ENCODE assay signal across 12 mouse cellular contexts in genomic region chr16:42910716-42911115, GRCm38 (mm10). TPM values are rescaled to one million over a fixed set of nuclear protein-coding genes. Genes with fewer than 3 reads are reported as not detected.
DNase-seq lines count a peak whose midpoint lies in the region; ATAC-seq lines count a peak whose summit lies in the region.
"Had no signal": no experiment of that assay in that cellular context is flagged by ENCODE, and none has a peak within 500 bp of the region (broad histone marks: within the 10 kb centered on the region; RNA-seq: fewer than 3 reads in every experiment).

No protein-coding gene starts in this region.

- DNase-seq in adrenal gland, adult 2 months = peak; percentile 37
- DNase-seq in adrenal gland, postnatal 14 days = no peak
- DNase-seq in left cerebral cortex, postnatal 4 days = peak; percentile 24
- no peak for DNase-seq in left cerebral cortex, adult 11 months (ENCODE audit: low spot score)
- peak; percentile 6 for DNase-seq in mesoderm, embryonic 11.5 days (ENCODE audit: low read depth, low spot score)
- no peak for DNase-seq in right cerebral cortex, adult 18-20 months
- DNase-seq in thymus, adult 18-20 months = no peak

- H3K27ac ChIP-seq in heart, embryonic 14.5 days (replicated peaks in 1 of 2; ENCODE audit: control insufficient read depth in 1 of 2, insufficient read depth in 1 of 2, low read depth in 2 of 2, low read length in 2 of 2) = peak overlapping the region; percentile 68; a peak in 3 of 4 replicates
- H3K27ac ChIP-seq: embryonic facial prominence, embryonic 13.5 days; limb, embryonic 13.5 days had no signal

- no peak overlapping the region for H3K9ac ChIP-seq in heart, embryonic 14.5 days (ENCODE audit: low read length)
- H3K9ac ChIP-seq: embryonic facial prominence, embryonic 13.5 days; limb, embryonic 13.5 days had no signal

- WGBS in heart, embryonic 14.5 days = 13% methylated on average over 3 of the region's 3 CpGs

- no peaks in the 10 kb centered on the region for H3K36me3 ChIP-seq in heart, embryonic 14.5 days (ENCODE audit: control insufficient read depth, insufficient read depth, low read length)
- H3K36me3 ChIP-seq: embryonic facial prominence, embryonic 13.5 days; limb, embryonic 13.5 days had no signal

- H3K4me3 ChIP-seq in heart, embryonic 14.5 days (ENCODE audit: control insufficient read depth in 1 of 2, insufficient read depth in 1 of 2, low read depth in 1 of 2, low read length in 2 of 2) = no peak overlapping the region
- H3K4me3 ChIP-seq: embryonic facial prominence, embryonic 13.5 days; limb, embryonic 13.5 days had no signal

- H3K4me1 ChIP-seq in heart, embryonic 14.5 days (ENCODE audit: control insufficient read depth in 2 of 2, insufficient read depth in 2 of 2, low read length in 2 of 2) = peaks cover 3 to 10% of the 10 kb centered on the region in 2 experiments

- H3K9me3 ChIP-seq in heart, embryonic 14.5 days (ENCODE audit: control insufficient read depth, low read length) = no peaks in the 10 kb centered on the region
- H3K9me3 ChIP-seq: embryonic facial prominence, embryonic 13.5 days; limb, embryonic 13.5 days had no signal

- peak; percentile 68; the same call in 1 of the 2 replicates for ATAC-seq in heart, embryonic 14.5 days (ENCODE audit: insufficient number of reproducible peaks, insufficient read depth, low FRiP score, low read depth)
- ATAC-seq: inflammation-experienced regulatory T-cells, adult 6 months had no signal

- intact Hi-C loops in left cerebral cortex, postnatal 4 days (cut with DNase I) = loop anchor here (10.0 kb wide), 1 partner anchor 736 kb away; no protein-coding TSS in a partner anchor

- H3K27me3 ChIP-seq in heart, embryonic 14.5 days (ENCODE audit: control insufficient read depth, insufficient read depth, low read length) = no peaks in the 10 kb centered on the region
- H3K27me3 ChIP-seq: embryonic facial prominence, embryonic 13.5 days; limb, embryonic 13.5 days had no signal

- no peak overlapping the region for H3K4me2 ChIP-seq in heart, embryonic 14.5 days (ENCODE audit: low read length)
- H3K4me2 ChIP-seq: midbrain, embryonic 11.5 days had no signal

RNA-seq across cellular contexts. Expression of gene Zbtb20, which starts 35.0 kb away (rescaled TPM):
- 100 to 1,000 TPM; 113 to 128 TPM for total RNA-seq in adrenal gland, adult 2 months (2021)
- 52.1 and 52.9 TPM in 2 replicates for polyA plus RNA-seq in adrenal gland, adult 2 months (2012; rRNA removed)
- 143 and 147 TPM in 2 replicates for total RNA-seq in adrenal gland, postnatal 14 days (2021)
- total RNA-seq in left cerebral cortex, postnatal 4 days (2021) = 10 to 100 TPM; 93.5 to 99.9 TPM
- 49.4 and 50.3 TPM in 2 replicates for polyA plus RNA-seq in heart, embryonic 14.5 days (2014; fragmentation: Nextera tagmentation; extraction: Ambion mirVana)

Comparison
In these comparisons a context has a peak if more than half of its experiments do, and no peak if none do; other contexts are left out.
1. DNase-seq: peak in adrenal gland, adult 2 months (single experiment), left cerebral cortex, postnatal 4 days (single experiment) and mesoderm, embryonic 11.5 days (single experiment); none in adrenal gland, postnatal 14 days (single experiment), left cerebral cortex, adult 11 months (single experiment), right cerebral cortex, adult 18-20 months (single experiment) and thymus, adult 18-20 months (0 of 2).